Mouse (Mus musculus) forebrain, embryonic 16.5 days (tissue): Measurements from ENCODE around the gene Unc5cl. TPM values are rescaled to one million over a fixed set of nuclear protein-coding genes. Genes with fewer than 3 reads are reported as not detected.
A peak's percentile ranks its signal among the peaks of the same experiment; 100 is the strongest.

Experiments
- ATAC-seq: fragments of 200-750 bp; cut with Nextera tagmentation; 2 replicates; pipeline ENCODE4 v1.8.0; 2017; ENCODE audit warnings: mild to moderate bottlenecking, moderate library complexity
- H3K27ac ChIP-seq: fragments of 300-500 bp; sonication (generic); 2 replicates; pipeline ENCODE4 v1.5.1; 2014; ENCODE audit warnings: low read length, control low read depth
- H3K27me3 ChIP-seq: fragments of 300-500 bp; sonication (generic); replicated peaks from 2 replicates; pipeline ENCODE4 v1.6.1; 2014; ENCODE audit warnings: low read length; ENCODE audit not compliant: control insufficient read depth, insufficient read depth
- H3K36me3 ChIP-seq: fragments of 300-500 bp; sonication (generic); 2 replicates; pipeline ENCODE4 v1.6.1; 2014; ENCODE audit not compliant: control insufficient read depth, insufficient read depth
- H3K4me1 ChIP-seq: fragments of 300-500 bp; sonication (generic); replicated peaks from 2 replicates; pipeline ENCODE4 v1.6.1; 2014; ENCODE audit warnings: low read length; ENCODE audit not compliant: control insufficient read depth, insufficient read depth
- H3K4me2 ChIP-seq: fragments of 300-500 bp; sonication (generic); 2 replicates; pipeline ENCODE4 v1.6.1; 2014; ENCODE audit warnings: mild to moderate bottlenecking, low read length, control low read depth
- H3K4me3 ChIP-seq: fragments of 300-500 bp; sonication (generic); replicated peaks from 2 replicates; pipeline ENCODE4 v1.5.1; 2014; ENCODE audit warnings: mild to moderate bottlenecking, low read length, control low read depth
- H3K9ac ChIP-seq: fragments of 300-500 bp; sonication (generic); replicated peaks from 2 replicates; pipeline ENCODE4 v1.6.1; 2014; ENCODE audit warnings: low read depth, low read length, control low read depth
- H3K9me3 ChIP-seq: fragments of 300-500 bp; sonication (generic); 2 replicates; pipeline ENCODE4 v1.6.1; 2016; ENCODE audit warnings: low read length; ENCODE audit not compliant: control insufficient read depth
- WGBS: fragments of 180-500 bp; shearing (Covaris S2); extraction: QIAGEN DNeasy Blood & Tissue Kit; methylation state at CpG from one replicate; pipeline ENCODE4 v1.1.7; 2014; 5-methylcytosine and 5-hydroxymethylcytosine counted together
- polyA plus RNA-seq: library from polyadenylated mRNA; unstranded; fragments of >200 nt; fragmentation: Nextera tagmentation; extraction: Ambion mirVana; gene quantifications from 2 replicates; pipeline ENCODE4 v1.2.1, GENCODE M21; 2015

Gene Unc5cl
- polyA plus RNA-seq, 1 experiment from 2014 or later: 0.19 TPM

DNA sequence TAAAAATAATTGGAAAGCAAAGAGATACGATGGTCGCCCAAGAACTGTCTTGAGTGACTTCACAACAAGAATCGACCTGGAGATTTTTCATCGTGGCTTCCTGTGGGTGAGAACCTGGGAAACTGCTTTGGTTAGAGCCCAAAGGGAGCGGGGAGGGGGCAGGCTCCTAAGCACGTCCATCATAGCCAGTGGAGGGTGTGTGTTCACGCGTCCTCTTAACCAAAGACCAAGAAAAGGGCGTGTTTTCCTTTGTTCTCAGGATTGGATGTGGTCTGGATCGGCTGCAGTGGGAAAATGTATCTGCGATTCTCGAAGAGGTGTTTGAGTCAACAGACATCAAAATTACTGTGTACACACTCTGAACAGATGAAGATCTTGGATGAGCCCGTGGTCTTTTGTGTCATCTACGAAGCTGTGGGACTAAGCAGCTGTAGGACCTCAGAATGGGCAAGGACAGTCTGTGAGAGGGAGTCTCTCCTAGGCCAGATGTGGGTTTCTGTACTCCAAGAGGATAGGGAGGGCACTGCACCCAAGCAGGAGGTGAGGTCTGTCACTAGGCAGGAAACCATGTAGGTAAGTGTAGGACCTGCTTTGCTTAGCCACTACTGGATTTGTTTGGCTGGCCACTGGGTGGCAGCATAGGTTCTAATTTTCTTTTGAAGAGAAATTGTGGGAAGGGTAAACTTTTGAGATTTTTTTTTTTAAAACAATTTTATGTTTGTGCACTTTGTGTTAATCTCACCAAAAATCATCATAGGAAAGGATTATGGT is 38.1 kb upstream of the Unc5cl start:
- Histone ChIP-seq H3K9me3 (no peaks in the 10 kb centered on the region), H3K27ac (no peak overlapping the region)
- 88% methylated on average over 14 of the region's 14 CpGs for WGBS

DNA sequence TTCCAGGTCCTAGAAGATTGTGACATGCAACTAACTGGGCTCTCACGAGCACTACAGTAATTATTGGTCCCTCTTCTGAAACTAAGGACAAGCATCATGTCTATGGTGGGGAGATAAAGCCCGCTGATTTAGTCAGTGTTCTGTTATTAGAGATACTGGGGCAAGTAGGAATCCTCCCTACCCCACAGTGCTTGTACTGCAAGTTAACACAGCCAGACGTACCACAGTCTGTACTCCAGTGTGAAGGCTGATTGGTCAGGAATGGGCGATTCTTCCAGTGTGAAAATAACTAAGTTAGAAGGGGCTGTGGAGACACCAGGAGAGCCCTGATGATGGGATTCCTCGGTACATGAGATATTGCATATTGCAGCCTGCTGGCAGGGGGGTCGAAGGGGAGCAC is 37.2 kb upstream of the Unc5cl start:
- 93% methylated on average over 6 of the region's 6 CpGs for WGBS
- Histone ChIP-seq H3K27ac (no peak overlapping the region), H3K4me1 (no peaks in the 10 kb centered on the region), H3K9me3 (no peaks in the 10 kb centered on the region), H3K9ac (no peak overlapping the region), H3K36me3 (no peaks in the 10 kb centered on the region; the same call in 1 of the 2 replicates), H3K27me3 (no peaks in the 10 kb centered on the region), H3K4me2 (no peak overlapping the region), H3K4me3 (no peak overlapping the region)
- no peak for ATAC-seq

More for the DNA sequence above, 38.1 kb upstream of the Unc5cl start:
- Histone ChIP-seq H3K4me3 (no peak overlapping the region), H3K9ac (no peak overlapping the region), H3K27me3 (no peaks in the 10 kb centered on the region), H3K4me2 (no peak overlapping the region), H3K36me3 (no peaks in the 10 kb centered on the region; the same call in 1 of the 2 replicates), H3K4me1 (peaks cover 6% of the 10 kb centered on the region; the same call in 1 of the 2 replicates)
- peak; percentile 75 for ATAC-seq

DNA sequence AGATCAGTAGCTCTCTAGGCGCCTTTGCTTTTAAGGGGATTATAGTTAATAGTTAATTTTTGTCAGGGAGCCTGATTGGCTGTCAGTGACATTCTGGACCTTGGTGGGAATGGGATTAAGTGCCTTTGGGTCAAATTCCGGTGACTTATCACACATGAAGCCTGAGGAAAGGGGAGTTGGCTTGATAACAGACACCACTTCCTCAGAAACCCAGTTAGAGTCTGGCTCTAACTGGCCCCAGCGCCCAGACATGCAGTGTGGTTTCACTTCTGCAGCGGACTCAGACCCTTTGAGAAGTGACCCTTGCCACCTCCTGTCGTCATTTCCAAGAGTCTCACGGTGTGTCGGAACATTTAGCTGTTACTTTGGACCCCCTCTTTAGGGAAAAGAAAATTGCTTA is 36.5 kb upstream of the Unc5cl start:
- Histone ChIP-seq H3K4me2 (no peak overlapping the region), H3K4me1 (no peaks in the 10 kb centered on the region), H3K36me3 (no peaks in the 10 kb centered on the region; the same call in 1 of the 2 replicates), H3K27ac (no peak overlapping the region), H3K9me3 (no peaks in the 10 kb centered on the region), H3K27me3 (no peaks in the 10 kb centered on the region), H3K9ac (no peak overlapping the region), H3K4me3 (no peak overlapping the region)
- no peak for ATAC-seq
- 88% methylated on average over 7 of the region's 7 CpGs for WGBS

DNA sequence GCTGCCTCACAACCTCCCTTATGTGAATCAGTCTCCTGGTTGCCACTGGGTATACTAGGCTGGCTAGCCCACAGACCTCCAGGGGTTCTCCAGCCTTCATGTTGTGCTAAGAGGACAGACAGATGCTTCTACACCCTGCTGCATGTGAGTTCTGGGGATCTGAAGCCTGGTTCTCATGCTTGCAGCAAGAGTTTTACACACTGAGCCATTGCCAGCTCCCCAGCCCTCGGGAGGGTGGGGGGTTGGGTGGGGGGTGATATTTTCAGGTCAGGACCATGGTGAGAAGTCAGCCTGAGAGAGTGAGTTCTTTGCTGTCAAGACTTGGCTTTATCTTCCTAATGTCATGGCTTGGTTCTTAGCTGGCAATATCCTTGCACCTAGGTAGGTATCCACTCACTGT is 35.9 kb upstream of the Unc5cl start:
- no peak for ATAC-seq
- Histone ChIP-seq H3K27ac (no peak overlapping the region), H3K27me3 (no peaks in the 10 kb centered on the region), H3K4me3 (no peak overlapping the region), H3K36me3 (no peaks in the 10 kb centered on the region; the same call in 1 of the 2 replicates), H3K9ac (no peak overlapping the region), H3K9me3 (no peaks in the 10 kb centered on the region), H3K4me1 (no peaks in the 10 kb centered on the region), H3K4me2 (no peak overlapping the region)
- 94% methylated on average over 1 of the region's 1 CpGs for WGBS

DNA sequence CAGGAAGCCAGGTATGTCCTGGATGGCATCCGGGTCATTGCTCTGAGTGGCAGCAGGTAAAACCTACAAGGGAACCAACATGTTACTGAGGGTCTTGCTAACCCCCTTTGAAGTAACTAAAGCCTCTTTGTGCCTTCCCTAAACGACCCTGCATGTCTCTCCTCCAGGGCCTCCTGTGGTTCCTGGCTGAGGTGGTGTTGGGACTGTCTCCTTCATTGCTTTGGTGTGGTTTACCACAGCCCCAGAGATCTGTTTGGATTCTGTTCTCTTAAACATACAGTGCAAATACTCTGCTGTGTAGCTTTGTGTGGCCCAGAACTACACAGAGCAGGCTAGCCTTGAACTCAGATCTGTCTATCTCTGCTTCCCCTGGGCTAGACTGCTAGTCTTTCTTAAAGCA is 35.1 kb upstream of the Unc5cl start:
- Histone ChIP-seq H3K9me3 (no peaks in the 10 kb centered on the region), H3K4me3 (no peak overlapping the region), H3K4me2 (no peak overlapping the region), H3K36me3 (no peaks in the 10 kb centered on the region; the same call in 1 of the 2 replicates), H3K4me1 (no peaks in the 10 kb centered on the region), H3K9ac (no peak overlapping the region), H3K27me3 (no peaks in the 10 kb centered on the region), H3K27ac (no peak overlapping the region)
- no peak for ATAC-seq
- WGBS: 63% methylated on average over 2 of the region's 2 CpGs

DNA sequence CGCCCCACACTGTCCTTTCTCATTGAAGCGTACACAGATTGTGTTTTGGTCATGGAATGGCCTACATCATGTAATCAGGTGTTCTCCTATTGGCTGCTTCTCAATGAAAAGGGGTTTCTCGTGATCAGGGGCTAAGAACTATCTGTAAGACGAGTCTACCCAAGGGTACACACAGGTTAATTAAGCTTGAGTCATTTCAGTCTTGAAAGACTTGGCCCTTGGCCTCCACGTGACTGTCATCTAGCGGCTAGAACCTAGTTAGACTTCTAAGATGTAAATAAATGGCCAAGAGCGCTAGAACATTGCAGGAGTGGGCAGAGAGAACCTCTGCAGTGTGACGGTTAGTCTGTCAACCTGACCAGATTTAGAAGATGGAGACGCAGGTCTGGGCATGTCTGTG is 30.5 kb upstream of the Unc5cl start:
- Histone ChIP-seq H3K36me3 (no peaks in the 10 kb centered on the region), H3K9me3 (no peaks in the 10 kb centered on the region), H3K4me2 (no peak overlapping the region), H3K4me3 (no peak overlapping the region), H3K27ac (no peak overlapping the region), H3K9ac (no peak overlapping the region), H3K27me3 (no peaks in the 10 kb centered on the region), H3K4me1 (peaks cover 7% of the 10 kb centered on the region; the same call in 1 of the 2 replicates)
- WGBS: 74% methylated on average over 9 of the region's 9 CpGs
- ATAC-seq: no peak

DNA sequence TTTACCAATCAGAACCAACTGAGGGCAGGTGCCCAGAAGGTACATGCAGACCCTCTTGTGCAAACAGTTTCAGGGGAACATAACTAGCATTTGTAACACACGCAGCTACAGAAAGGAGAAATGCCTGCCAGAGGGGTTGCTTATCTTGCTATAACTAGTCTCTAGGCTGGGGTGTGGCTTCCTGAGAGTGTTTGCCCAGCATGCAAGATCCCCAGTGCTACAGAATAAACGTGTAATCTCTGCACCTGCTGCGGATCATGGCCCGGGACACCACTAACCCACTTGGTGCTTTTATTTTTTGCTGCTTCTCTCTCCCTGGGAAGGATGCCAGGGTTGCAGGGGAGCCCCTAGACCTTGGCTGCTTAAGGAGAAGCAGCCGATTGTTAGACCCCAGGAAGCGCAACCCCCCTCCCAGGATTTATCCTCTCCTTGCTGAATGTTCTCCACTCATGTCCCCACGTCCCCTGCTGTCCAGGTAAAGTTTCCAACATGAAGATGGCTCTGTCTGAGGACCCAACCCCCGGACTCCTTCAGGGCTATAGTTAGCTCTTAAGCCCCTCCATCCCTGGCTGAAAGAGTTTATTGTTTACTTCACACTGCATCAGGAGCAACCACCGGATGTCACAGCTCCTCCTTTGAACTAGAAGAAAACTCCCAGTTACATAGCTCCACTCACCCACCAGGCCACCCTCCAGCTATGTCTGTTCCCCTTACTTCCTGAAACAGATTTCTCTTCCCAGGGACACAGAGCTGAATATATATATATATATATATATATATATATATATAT is 28.7 kb upstream of the Unc5cl start:
- Histone ChIP-seq H3K36me3 (no peaks in the 10 kb centered on the region), H3K27me3 (no peaks in the 10 kb centered on the region), H3K9me3 (no peaks in the 10 kb centered on the region), H3K27ac (no peak overlapping the region), H3K4me2 (no peak overlapping the region), H3K9ac (0 out of 2 replicates have a peak overlapping the region, but pooled peaks have one; percentile 1), H3K4me1 (peaks cover 7% of the 10 kb centered on the region; the same call in 1 of the 2 replicates), H3K4me3 (no peak overlapping the region)
- no peak for ATAC-seq
- 18% methylated on average over 9 of the region's 9 CpGs for WGBS

DNA sequence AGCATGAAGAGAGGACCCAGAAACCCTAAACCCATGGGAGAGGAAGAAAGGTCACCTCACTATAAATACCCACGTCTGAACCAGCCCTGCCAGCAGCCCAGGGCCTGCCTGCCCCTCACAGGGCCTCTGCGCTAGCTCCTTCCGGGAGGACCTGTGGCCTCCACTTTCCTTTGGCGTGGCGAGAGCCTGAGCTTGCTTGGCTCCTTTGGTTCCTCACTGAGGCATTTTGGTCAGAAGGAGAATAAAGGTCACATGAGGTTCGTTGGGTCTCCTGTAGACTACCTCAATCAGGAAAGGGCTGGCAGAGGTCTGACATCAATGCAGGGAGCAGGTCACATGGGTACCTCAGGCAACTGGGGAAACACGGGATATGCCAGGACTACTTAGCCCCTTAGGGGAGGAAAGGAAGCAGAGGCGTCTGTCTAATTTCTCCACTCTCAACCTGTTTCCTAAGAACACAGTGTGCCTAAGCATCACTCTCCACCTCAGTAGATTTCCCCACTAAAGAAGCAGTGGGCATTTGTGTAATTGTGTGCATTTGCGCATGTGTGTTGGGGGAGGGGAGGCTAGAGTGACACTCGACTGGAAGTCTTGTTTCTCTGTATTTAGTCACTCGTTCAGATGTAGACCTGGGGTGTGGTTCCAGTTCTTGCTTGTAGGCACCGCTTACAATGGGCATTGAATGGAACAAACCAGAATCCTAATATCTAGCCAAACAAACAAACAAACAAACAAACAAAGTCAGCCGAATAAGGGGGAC is 27.5 kb upstream of the Unc5cl start:
- Histone ChIP-seq H3K4me1 (peaks cover 7% of the 10 kb centered on the region; the same call in 1 of the 2 replicates), H3K9ac (no peak overlapping the region), H3K27ac (no peak overlapping the region), H3K4me3 (no peak overlapping the region), H3K9me3 (no peaks in the 10 kb centered on the region), H3K36me3 (no peaks in the 10 kb centered on the region), H3K4me2 (no peak overlapping the region), H3K27me3 (no peaks in the 10 kb centered on the region)
- ATAC-seq: no peak
- 79% methylated on average over 13 of the region's 13 CpGs for WGBS
